Mouse (Mus musculus) heart, embryonic 13.5 days (tissue): ENCODE measurements at regions not wholly inside any gene's neighbourhood (a gene's known extent, or its start where the extent isn't known, plus 50 kb on each side); places are given as distances from the start of the nearest gene placed in this dataset.
"Not testable (repeated sequence)": the region's sequence is repeated elsewhere in the genome, so short reads cannot be mapped to it uniquely, and the experiment has no call there.

Experiments used
- ATAC-seq: fragments of 200-750 bp; cut with Nextera tagmentation; 2 replicates; pipeline ENCODE4 v1.8.0; 2017; ENCODE audit warnings: moderate TSS enrichment; ENCODE audit not compliant: insufficient number of reproducible peaks, low FRiP score, low TSS enrichment; ENCODE audit errors: extremely low read depth
- H3K27ac ChIP-seq: fragments of 300-500 bp; sonication (generic); replicated peaks from 2 replicates; pipeline ENCODE4 v1.5.1; 2015; ENCODE audit warnings: moderate library complexity, mild to moderate bottlenecking, inconsistent platforms
- H3K27me3 ChIP-seq: fragments of 300-500 bp; sonication (generic); replicated peaks from 2 replicates; pipeline ENCODE4 v1.6.1; 2015; ENCODE audit warnings: mild to moderate bottlenecking, inconsistent platforms
- H3K36me3 ChIP-seq: fragments of 300-500 bp; sonication (generic); 2 replicates; pipeline ENCODE4 v1.6.1; 2015; ENCODE audit warnings: mild to moderate bottlenecking, inconsistent platforms
- H3K4me1 ChIP-seq: fragments of 300-500 bp; sonication (generic); 2 replicates; pipeline ENCODE4 v1.6.1; 2015; ENCODE audit warnings: inconsistent platforms
- H3K4me2 ChIP-seq: fragments of 300-500 bp; sonication (generic); 2 replicates; pipeline ENCODE4 v1.6.1; 2015; ENCODE audit warnings: inconsistent platforms, mild to moderate bottlenecking, moderate library complexity
- H3K4me3 ChIP-seq: fragments of 300-500 bp; sonication (generic); 2 replicates; pipeline ENCODE4 v1.5.1; 2015; ENCODE audit warnings: moderate library complexity, mild to moderate bottlenecking, inconsistent platforms
- H3K9ac ChIP-seq: fragments of 300-500 bp; sonication (generic); 2 replicates; pipeline ENCODE4 v1.6.1; 2015; ENCODE audit warnings: inconsistent platforms, mild to moderate bottlenecking, moderate library complexity
- H3K9me3 ChIP-seq: fragments of 300-500 bp; sonication (generic); 2 replicates; pipeline ENCODE4 v1.6.1; 2016; ENCODE audit warnings: inconsistent platforms
- WGBS: fragments of 180-500 bp; shearing (Covaris S2); methylation state at CpG from one replicate; pipeline ENCODE4 v1.1.7; 2015; ENCODE audit warnings: mixed read lengths; 5-methylcytosine and 5-hydroxymethylcytosine counted together

GRCm38 (mm10) chr13:111911071-111911470, 102.3 kb upstream of the Map3k1 start:
- Histone ChIP-seq H3K4me1 (no peaks in the 10 kb centered on the region), H3K9ac (no peak overlapping the region), H3K36me3 (no peaks in the 10 kb centered on the region), H3K4me2 (no peak overlapping the region), H3K4me3 (no peak overlapping the region), H3K27ac (no peak overlapping the region), H3K9me3 (peaks cover 3% of the 10 kb centered on the region; the same call in 1 of the 2 replicates), H3K27me3 (no peaks in the 10 kb centered on the region)
- no peak for ATAC-seq
- 88% methylated on average over 5 of the region's 5 CpGs for WGBS

GRCm38 (mm10) chr13:111911661-111912312, 103.0 kb upstream of the Map3k1 start:
- Histone ChIP-seq H3K36me3 (no peaks in the 10 kb centered on the region), H3K9ac (no peak overlapping the region), H3K27me3 (no peaks in the 10 kb centered on the region), H3K4me1 (no peaks in the 10 kb centered on the region), H3K9me3 (peaks cover 3% of the 10 kb centered on the region; the same call in 1 of the 2 replicates), H3K4me3 (no peak overlapping the region), H3K4me2 (no peak overlapping the region), H3K27ac (no peak overlapping the region)
- no peak for ATAC-seq
- WGBS = 55% methylated on average over 11 of the region's 11 CpGs

GRCm38 (mm10) chr13:111914348-111914913, 105.6 kb upstream of the Map3k1 start:
- Histone ChIP-seq H3K4me2 (no peak overlapping the region), H3K27ac (no peak overlapping the region), H3K4me1 (no peaks in the 10 kb centered on the region), H3K9me3 (peaks cover 3% of the 10 kb centered on the region; the same call in 1 of the 2 replicates), H3K36me3 (no peaks in the 10 kb centered on the region), H3K4me3 (no peak overlapping the region), H3K27me3 (no peaks in the 10 kb centered on the region), H3K9ac (no peak overlapping the region)
- WGBS = 56% methylated on average over 5 of the region's 5 CpGs
- ATAC-seq = no peak

GRCm38 (mm10) chr13:111919417-111919816, 110.6 kb upstream of the Map3k1 start:
- 72% methylated on average over 11 of the region's 11 CpGs for WGBS
- H3K4me1 ChIP-seq, H3K9ac ChIP-seq, H3K36me3 ChIP-seq, H3K27ac ChIP-seq, ATAC-seq, H3K27me3 ChIP-seq, H3K4me3 ChIP-seq, H3K4me2 ChIP-seq: not testable (repeated sequence)
- peaks cover 14% of the 10 kb centered on the region; the same call in 1 of the 2 replicates for H3K9me3 ChIP-seq

- H3K9me3 ChIP-seq = peaks cover 14% of the 10 kb centered on the region; the same call in 1 of the 2 replicates
- H3K4me1 ChIP-seq = no peaks in the 10 kb centered on the region
- 81% methylated on average over 2 of the region's 2 CpGs for WGBS
- H3K4me2 ChIP-seq = no peak overlapping the region
- H3K9ac ChIP-seq = no peak overlapping the region
- no peaks in the 10 kb centered on the region for H3K27me3 ChIP-seq
- H3K4me3 ChIP-seq = no peak overlapping the region
- H3K36me3 ChIP-seq = no peaks in the 10 kb centered on the region
- no peak for ATAC-seq
- no peak overlapping the region for H3K27ac ChIP-seq
Observed at GRCm38 (mm10) chr13:111920534-111920933, 111.7 kb upstream of the Map3k1 start.

- H3K9ac ChIP-seq = no peak overlapping the region
- no peaks in the 10 kb centered on the region for H3K36me3 ChIP-seq
- peaks cover 14% of the 10 kb centered on the region; the same call in 1 of the 2 replicates for H3K9me3 ChIP-seq
- no peak for ATAC-seq
- H3K27me3 ChIP-seq = no peaks in the 10 kb centered on the region
- no peak overlapping the region for H3K4me3 ChIP-seq
- no peak overlapping the region for H3K4me2 ChIP-seq
- 73% methylated on average over 5 of the region's 5 CpGs for WGBS
- H3K4me1 ChIP-seq = no peaks in the 10 kb centered on the region
- no peak overlapping the region for H3K27ac ChIP-seq
Observed at GRCm38 (mm10) chr13:111921142-111922035, 112.6 kb upstream of the Map3k1 start.

- no peak overlapping the region for H3K9ac ChIP-seq
- WGBS = 89% methylated on average over 7 of the region's 7 CpGs
- H3K27ac ChIP-seq = no peak overlapping the region
- H3K4me1 ChIP-seq = peaks cover 6% of the 10 kb centered on the region; the same call in 1 of the 2 replicates
- no peak for ATAC-seq
- peaks cover 14% of the 10 kb centered on the region; the same call in 1 of the 2 replicates for H3K9me3 ChIP-seq
- no peak overlapping the region for H3K4me3 ChIP-seq
- H3K27me3 ChIP-seq = no peaks in the 10 kb centered on the region
- H3K36me3 ChIP-seq = no peaks in the 10 kb centered on the region
- H3K4me2 ChIP-seq = no peak overlapping the region
Observed at GRCm38 (mm10) chr13:111925349-111925748, 116.6 kb upstream of the Map3k1 start.

- Histone ChIP-seq H3K9ac (no peak overlapping the region), H3K9me3 (peaks cover 12% of the 10 kb centered on the region; the same call in 1 of the 2 replicates), H3K27ac (no peak overlapping the region), H3K4me3 (no peak overlapping the region), H3K27me3 (no peaks in the 10 kb centered on the region), H3K4me1 (peaks cover 6% of the 10 kb centered on the region; the same call in 1 of the 2 replicates), H3K4me2 (no peak overlapping the region), H3K36me3 (no peaks in the 10 kb centered on the region)
- no peak for ATAC-seq
- WGBS = 82% methylated on average over 8 of the region's 8 CpGs
Observed at GRCm38 (mm10) chr13:111926801-111927200, 118.0 kb upstream of the Map3k1 start.

- Histone ChIP-seq H3K36me3 (no peaks in the 10 kb centered on the region), H3K9me3 (peaks cover 5% of the 10 kb centered on the region; the same call in 1 of the 2 replicates), H3K4me2 (no peak overlapping the region), H3K4me3 (no peak overlapping the region), H3K27ac (no peak overlapping the region), H3K27me3 (no peaks in the 10 kb centered on the region), H3K9ac (no peak overlapping the region), H3K4me1 (peaks cover 6% of the 10 kb centered on the region; the same call in 1 of the 2 replicates)
- no peak for ATAC-seq
- WGBS = 67% methylated on average over 3 of the region's 3 CpGs
Observed at GRCm38 (mm10) chr13:111927489-111927888, 118.7 kb upstream of the Map3k1 start.

- no peaks in the 10 kb centered on the region for H3K36me3 ChIP-seq
- no peak overlapping the region for H3K4me3 ChIP-seq
Observed at GRCm38 (mm10) chr13:111928636-111929544, 120.1 kb upstream of the Map3k1 start.

More at GRCm38 (mm10) chr13:111928636-111929544, 120.1 kb upstream of the Map3k1 start:
- H3K4me2 ChIP-seq = no peak overlapping the region
- no peaks in the 10 kb centered on the region for H3K9me3 ChIP-seq
- no peak for ATAC-seq
- peaks cover 6% of the 10 kb centered on the region; the same call in 1 of the 2 replicates for H3K4me1 ChIP-seq
- H3K27ac ChIP-seq = no peak overlapping the region
- no peak overlapping the region for H3K9ac ChIP-seq
- 71% methylated on average over 9 of the region's 9 CpGs for WGBS
- H3K27me3 ChIP-seq = no peaks in the 10 kb centered on the region
